Mouse (Mus musculus) midbrain, embryonic 11.5 days (tissue): ENCODE data around the gene Tcap. TPM values are rescaled to one million over a fixed set of nuclear protein-coding genes. Genes with fewer than 3 reads are reported as not detected.
A peak's percentile ranks its signal among the peaks of the same experiment; 100 is the strongest.

Source experiments
- ATAC-seq: fragments of 200-750 bp; cut with Nextera tagmentation; 2 replicates; pipeline ENCODE4 v1.8.0; 2017; ENCODE audit warnings: moderate TSS enrichment, moderate library complexity; ENCODE audit not compliant: low FRiP score
- DNase-seq: peaks from one replicate; pipeline ENCODE4 v3.0.0; 2015; ENCODE audit warnings: low spot score; ENCODE audit errors: missing footprints
- H3K27ac ChIP-seq: fragments of 300-500 bp; sonication (generic); 2 replicates; pipeline ENCODE4 v1.5.1; 2014; ENCODE audit warnings: low read depth, low read length
- H3K27me3 ChIP-seq: fragments of 300-500 bp; sonication (generic); 2 replicates; pipeline ENCODE4 v1.6.1; 2014; ENCODE audit warnings: mild to moderate bottlenecking, low read length, moderate library complexity, mixed read lengths; ENCODE audit not compliant: control insufficient read depth, insufficient read depth
- H3K36me3 ChIP-seq: fragments of 300-500 bp; sonication (generic); 2 replicates; pipeline ENCODE4 v1.6.1; 2014; ENCODE audit warnings: mild to moderate bottlenecking, low read length, moderate library complexity, mixed read lengths; ENCODE audit not compliant: control insufficient read depth, insufficient read depth
- H3K4me1 ChIP-seq: fragments of 300-500 bp; sonication (generic); 2 replicates; pipeline ENCODE4 v1.6.1; 2014; ENCODE audit warnings: low read length; ENCODE audit not compliant: control insufficient read depth, insufficient read depth
- H3K4me2 ChIP-seq: fragments of 300-500 bp; sonication (generic); 2 replicates; pipeline ENCODE4 v1.6.1; 2014; ENCODE audit warnings: mild to moderate bottlenecking, moderate library complexity
- H3K4me3 ChIP-seq: fragments of 300-500 bp; sonication (generic); 2 replicates; pipeline ENCODE4 v1.5.1; 2014; ENCODE audit warnings: low read depth, low read length
- H3K9ac ChIP-seq: fragments of 300-500 bp; sonication (generic); 2 replicates; pipeline ENCODE4 v1.6.1; 2014; ENCODE audit warnings: low read length
- H3K9me3 ChIP-seq: fragments of 300-500 bp; sonication (generic); 2 replicates; pipeline ENCODE4 v1.6.1; 2016; ENCODE audit warnings: low read length; ENCODE audit not compliant: control insufficient read depth
- WGBS: fragments of 180-500 bp; shearing (Covaris S2); extraction: QIAGEN DNeasy Blood & Tissue Kit; methylation state at CpG from one replicate; pipeline ENCODE4 v1.1.7; 2014; 5-methylcytosine and 5-hydroxymethylcytosine counted together
- polyA plus RNA-seq: library from polyadenylated mRNA; unstranded; fragments of >200 nt; fragmentation: Nextera tagmentation; extraction: Ambion mirVana; gene quantifications from 2 replicates; pipeline ENCODE4 v1.2.1, GENCODE M21; 2014

Gene Tcap
- polyA plus RNA-seq, 1 experiment from 2014 or later: not detected

GRCm38 (mm10) chr11:98364410-98364809 is 19.2 kb upstream of the Tcap start:
- H3K4me2 ChIP-seq: no peak overlapping the region
- H3K4me1 ChIP-seq: peaks cover 24% of the 10 kb centered on the region
- H3K27ac ChIP-seq: no peak overlapping the region
- H3K27me3 ChIP-seq: no peaks in the 10 kb centered on the region
- ATAC-seq: no peak
- DNase-seq: peak; percentile 37
- H3K9ac ChIP-seq: no peak overlapping the region
- WGBS: 94% methylated on average over 5 of the region's 5 CpGs
- H3K36me3 ChIP-seq: no peaks in the 10 kb centered on the region; the same call in 1 of the 2 replicates
- no peaks in the 10 kb centered on the region for H3K9me3 ChIP-seq
- no peak overlapping the region for H3K4me3 ChIP-seq

DNA sequence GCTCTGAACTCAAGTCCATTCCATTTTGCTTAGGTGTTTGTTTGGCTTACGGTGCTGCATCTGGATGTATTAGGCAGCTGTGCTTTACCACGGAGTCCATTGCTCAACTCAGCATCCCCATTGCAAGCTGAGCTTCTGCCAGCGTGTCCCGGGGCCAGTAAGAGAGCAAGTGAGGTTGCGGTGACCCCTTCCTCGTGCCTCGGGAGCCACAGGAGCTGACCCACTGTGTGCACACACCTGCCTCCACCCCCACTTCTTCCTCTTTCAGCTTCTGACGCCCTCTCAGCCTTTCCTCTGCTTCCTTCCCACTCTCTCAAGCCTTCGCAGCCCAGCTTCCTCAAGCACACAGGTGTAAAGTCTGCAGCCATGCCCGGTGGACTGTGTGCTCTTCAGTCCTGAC is 17.3 kb upstream of the Tcap start:
- WGBS: 80% methylated on average over 10 of the region's 10 CpGs
- Histone ChIP-seq H3K4me2 (no peak overlapping the region), H3K9ac (no peak overlapping the region), H3K36me3 (no peaks in the 10 kb centered on the region; the same call in 1 of the 2 replicates), H3K4me1 (peaks cover 14% of the 10 kb centered on the region), H3K4me3 (no peak overlapping the region), H3K27ac (no peak overlapping the region), H3K27me3 (no peaks in the 10 kb centered on the region), H3K9me3 (no peaks in the 10 kb centered on the region)
- DNase-seq (no peak), ATAC-seq (no peak)

GRCm38 (mm10) chr11:98367171-98367862 is 16.3 kb upstream of the Tcap start:
- Histone ChIP-seq H3K27ac (no peak overlapping the region), H3K9ac (no peak overlapping the region), H3K4me3 (no peak overlapping the region), H3K4me1 (peaks cover 17% of the 10 kb centered on the region), H3K9me3 (no peaks in the 10 kb centered on the region), H3K4me2 (no peak overlapping the region), H3K36me3 (no peaks in the 10 kb centered on the region; the same call in 1 of the 2 replicates), H3K27me3 (no peaks in the 10 kb centered on the region)
- WGBS: 83% methylated on average over 10 of the region's 10 CpGs
- DNase-seq: no peak
- ATAC-seq: no peak

DNA sequence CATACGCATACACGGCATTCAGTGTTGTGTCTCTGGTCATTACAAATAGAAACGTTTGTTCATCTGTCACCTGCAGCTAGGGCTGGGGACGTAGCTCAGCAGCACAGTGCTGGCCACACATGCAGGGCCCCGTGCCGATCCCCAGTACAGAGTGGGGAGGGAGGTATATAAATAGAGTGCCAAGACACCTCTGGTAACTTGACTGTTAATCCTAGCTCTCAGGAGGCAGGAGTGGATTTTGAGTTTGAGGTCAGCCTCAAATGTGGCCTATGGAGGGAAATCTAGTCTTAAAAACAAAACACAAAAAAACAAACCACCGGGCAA is 15.8 kb upstream of the Tcap start:
- Histone ChIP-seq H3K27me3 (no peaks in the 10 kb centered on the region), H3K4me3 (no peak overlapping the region), H3K9ac (no peak overlapping the region), H3K27ac (no peak overlapping the region), H3K4me2 (no peak overlapping the region), H3K9me3 (no peaks in the 10 kb centered on the region), H3K36me3 (no peaks in the 10 kb centered on the region; the same call in 1 of the 2 replicates), H3K4me1 (peaks cover 20% of the 10 kb centered on the region)
- ATAC-seq (no peak), DNase-seq (peak; percentile 49)
- 89% methylated on average over 7 of the region's 7 CpGs for WGBS

- Histone ChIP-seq H3K4me3 (no peak overlapping the region), H3K4me2 (no peak overlapping the region), H3K27me3 (no peaks in the 10 kb centered on the region), H3K27ac (no peak overlapping the region), H3K4me1 (peaks cover 21% of the 10 kb centered on the region), H3K36me3 (no peaks in the 10 kb centered on the region; the same call in 1 of the 2 replicates), H3K9me3 (no peaks in the 10 kb centered on the region), H3K9ac (no peak overlapping the region)
- DNase-seq (no peak), ATAC-seq (no peak)
- WGBS: 87% methylated on average over 6 of the region's 6 CpGs
These were observed 14.3 kb upstream of the Tcap start for GRCm38 (mm10) chr11:98369337-98369736.

DNA sequence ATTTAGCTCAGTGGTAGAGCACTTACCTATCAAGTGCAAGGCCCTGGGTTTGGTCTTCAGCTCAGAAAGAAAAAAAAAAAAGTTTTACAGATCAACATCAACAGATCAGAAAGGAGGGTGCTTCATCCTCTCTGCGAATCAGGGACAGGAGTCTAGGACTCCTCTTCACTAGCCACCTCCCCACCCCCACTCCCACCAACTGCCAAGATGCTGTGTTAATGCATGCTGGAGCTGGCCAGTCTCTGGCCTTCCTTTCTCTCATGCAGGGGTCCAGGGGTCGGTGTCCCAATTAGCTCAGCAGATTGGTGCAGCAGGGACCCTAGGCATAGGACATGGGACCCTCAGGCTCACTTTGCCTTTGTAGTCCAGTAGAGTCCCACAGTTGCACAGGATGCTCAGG is 13.0 kb upstream of the Tcap start:
- peaks cover 21% of the 10 kb centered on the region for H3K4me1 ChIP-seq
- no peaks in the 10 kb centered on the region for H3K27me3 ChIP-seq
- H3K4me2 ChIP-seq: no peak overlapping the region
- 75% methylated on average over 2 of the region's 2 CpGs for WGBS
- no peaks in the 10 kb centered on the region for H3K9me3 ChIP-seq
- H3K9ac ChIP-seq: no peak overlapping the region
- no peak for DNase-seq
- no peak overlapping the region; the same call in 1 of the 2 replicates for H3K27ac ChIP-seq
- ATAC-seq: no peak
- H3K4me3 ChIP-seq: no peak overlapping the region
- H3K36me3 ChIP-seq: no peaks in the 10 kb centered on the region; the same call in 1 of the 2 replicates

DNA sequence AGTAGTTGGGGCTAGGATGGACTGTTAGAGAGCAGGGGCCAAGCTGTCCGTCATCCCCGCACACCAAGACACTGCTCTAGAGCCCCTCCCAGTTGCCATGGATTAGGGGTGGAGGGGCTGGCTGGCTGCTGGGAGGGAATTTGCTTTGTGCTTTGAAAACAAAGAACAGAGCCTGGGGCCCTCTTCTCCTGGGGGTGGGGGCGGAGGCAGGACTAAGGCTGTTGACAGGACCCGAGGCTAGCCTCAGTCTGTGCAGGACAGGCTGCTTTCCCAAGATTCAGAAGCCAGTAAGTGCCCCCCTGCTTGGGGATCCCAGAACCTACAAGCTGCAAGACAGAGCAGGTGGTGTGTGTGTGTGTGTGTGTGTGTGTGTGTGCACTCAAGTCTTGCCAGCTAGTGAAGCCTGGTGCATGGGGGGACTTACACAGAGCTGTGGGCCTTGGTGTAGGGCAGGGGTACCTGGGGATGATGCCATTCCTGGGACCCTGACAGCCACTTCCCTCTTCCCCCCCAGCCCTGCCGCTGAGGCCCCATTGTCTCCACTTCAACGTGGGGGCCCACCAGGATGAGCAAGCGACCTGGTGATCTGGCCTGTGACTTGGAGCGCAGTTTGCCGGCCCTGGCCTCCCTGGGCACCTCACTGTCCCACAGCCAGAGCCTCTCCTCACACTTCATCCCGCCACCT is 11.9 kb upstream of the Tcap start:
- H3K4me2 ChIP-seq: peak overlapping the region; percentile 44
- WGBS: 16% methylated on average over 9 of the region's 10 CpGs
- peak; percentile 93 for DNase-seq
- H3K36me3 ChIP-seq: 0 out of 2 replicates have a peak, but pooled peaks cover under 1% of the 10 kb centered on the region
- H3K4me3 ChIP-seq: peak overlapping the region; percentile 19
- ATAC-seq: peak; percentile 89
- peak overlapping the region; percentile 54 for H3K9ac ChIP-seq
- H3K27ac ChIP-seq: peak overlapping the region; percentile 74
- no peaks in the 10 kb centered on the region for H3K9me3 ChIP-seq
- no peaks in the 10 kb centered on the region for H3K27me3 ChIP-seq
- H3K4me1 ChIP-seq: peaks cover 21% of the 10 kb centered on the region

GRCm38 (mm10) chr11:98372406-98372805 is 11.2 kb upstream of the Tcap start:
- Histone ChIP-seq H3K4me1 (peaks cover 21% of the 10 kb centered on the region), H3K27ac (peak overlapping the region; percentile 74), H3K9me3 (no peaks in the 10 kb centered on the region), H3K4me3 (peak overlapping the region; percentile 19), H3K36me3 (peaks cover 8% of the 10 kb centered on the region; the same call in 1 of the 2 replicates), H3K4me2 (peak overlapping the region; percentile 44), H3K9ac (peak overlapping the region; percentile 54), H3K27me3 (no peaks in the 10 kb centered on the region)
- ATAC-seq (peak; percentile 8; the same call in 1 of the 2 replicates), DNase-seq (peak; percentile 96)
- WGBS: 4% methylated on average over 2 of the region's 2 CpGs

- H3K9me3 ChIP-seq: no peaks in the 10 kb centered on the region
- H3K4me2 ChIP-seq: no peak overlapping the region
- H3K27me3 ChIP-seq: no peaks in the 10 kb centered on the region
- 89% methylated on average over 6 of the region's 6 CpGs for WGBS
- H3K27ac ChIP-seq: no peak overlapping the region
- DNase-seq (peak; percentile 47), ATAC-seq (no peak)
- no peak overlapping the region for H3K9ac ChIP-seq
- no peak overlapping the region for H3K4me3 ChIP-seq
- peaks cover 16% of the 10 kb centered on the region for H3K36me3 ChIP-seq
- H3K4me1 ChIP-seq: peaks cover 21% of the 10 kb centered on the region
These were observed 10.4 kb upstream of the Tcap start for GRCm38 (mm10) chr11:98373244-98373643.
